Mouse (Mus musculus) left cerebral cortex, postnatal 25 days (tissue): ENCODE results near the gene Ankrd63. TPM values are rescaled to one million over a fixed set of nuclear protein-coding genes. Genes with fewer than 3 reads are reported as not detected.
A peak's percentile ranks its signal among the peaks of the same experiment; 100 is the strongest.

Experiments used
- DNase-seq, 2 experiments: peaks; one replicate each; pipeline ENCODE4 v3.0.0; 2022; ENCODE audit warnings: low spot score in 2 of 2, mixed read lengths in 1 of 2
- intact Hi-C: fragments of 180-260 bp; cut with DNase I; formaldehyde crosslinking; loops from one replicate; pipeline ENCODE4 v1.15.1; 2025
- total RNA-seq, 2 experiments: library from RNA; stranded (reverse); gene quantifications; 2 replicates each; pipeline ENCODE4 v1.2.3; 2021

The Ankrd63 gene
- total RNA-seq, 2 experiments from 2014 or later: 22.4 to 34.4 TPM

DNA sequence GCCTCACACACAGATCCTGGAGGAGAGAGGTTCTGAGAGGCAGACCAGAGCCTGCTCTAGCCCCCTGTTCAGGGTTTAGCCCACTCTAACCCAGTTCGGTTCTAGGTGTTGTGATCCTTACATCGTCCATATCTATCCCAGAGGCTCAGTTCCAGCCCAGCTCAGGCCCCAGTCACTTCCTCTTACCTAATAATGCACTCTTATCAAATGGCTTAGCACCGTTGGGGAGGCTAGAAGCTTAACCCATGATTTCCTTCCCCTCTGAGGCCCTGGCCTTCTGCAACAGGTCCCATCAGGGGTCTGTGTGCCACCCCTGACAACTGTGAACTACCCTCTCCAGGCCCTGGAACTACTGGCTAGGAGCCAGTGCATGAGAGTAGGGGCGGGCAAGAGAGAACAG lies 25.4 kb upstream of the Ankrd63 start:
- intact Hi-C loops: no loop called here
- DNase-seq: no peak

DNA sequence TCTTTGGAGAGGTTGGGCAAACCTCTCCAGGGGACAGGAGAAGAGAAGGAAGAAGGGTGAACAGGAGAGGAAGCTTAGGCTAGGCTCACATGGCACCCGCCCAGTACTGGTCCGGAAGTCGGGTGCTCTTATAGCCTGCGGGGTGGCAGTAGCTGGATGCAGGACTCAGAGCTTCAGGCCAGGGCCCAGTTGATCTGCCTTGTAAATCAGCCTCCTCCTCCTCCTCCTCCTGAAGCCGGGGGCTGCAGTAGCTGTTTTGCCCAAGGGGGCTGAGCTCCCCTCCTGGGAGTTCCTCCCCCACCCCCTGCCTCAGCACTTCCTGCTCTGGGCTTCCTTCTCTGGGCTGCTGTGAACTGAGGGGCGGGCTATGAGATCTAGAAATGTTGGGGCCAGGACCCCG lies 24.6 kb upstream of the Ankrd63 start, which contains the start of gene Plcb2:
TSS of gene Plcb2 (minus strand) at position 102 of the 400 bp plus-strand sequence.
- intact Hi-C loops: no loop called here
- DNase-seq: no peak

DNA sequence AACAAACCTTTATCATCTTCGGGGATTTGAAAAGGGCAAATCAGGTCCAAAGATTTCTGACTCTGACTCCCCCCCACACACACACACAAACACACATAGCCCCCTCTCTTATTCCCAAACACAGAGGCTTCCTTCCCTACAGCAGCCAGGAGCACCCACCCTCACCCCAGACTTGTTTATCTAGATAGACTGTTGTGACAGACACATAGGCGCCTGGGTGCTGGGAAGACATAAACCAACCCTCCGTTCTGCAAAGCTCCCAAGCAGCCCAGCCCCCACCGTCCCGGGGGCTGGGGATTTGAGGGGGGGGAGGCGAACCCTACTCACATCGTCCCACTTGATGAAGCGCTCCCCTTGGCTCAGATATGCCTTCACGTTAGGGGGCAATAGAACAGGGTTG lies 24.1 kb upstream of the Ankrd63 start:
- no peak for DNase-seq
- intact Hi-C loops: no loop called here

DNA sequence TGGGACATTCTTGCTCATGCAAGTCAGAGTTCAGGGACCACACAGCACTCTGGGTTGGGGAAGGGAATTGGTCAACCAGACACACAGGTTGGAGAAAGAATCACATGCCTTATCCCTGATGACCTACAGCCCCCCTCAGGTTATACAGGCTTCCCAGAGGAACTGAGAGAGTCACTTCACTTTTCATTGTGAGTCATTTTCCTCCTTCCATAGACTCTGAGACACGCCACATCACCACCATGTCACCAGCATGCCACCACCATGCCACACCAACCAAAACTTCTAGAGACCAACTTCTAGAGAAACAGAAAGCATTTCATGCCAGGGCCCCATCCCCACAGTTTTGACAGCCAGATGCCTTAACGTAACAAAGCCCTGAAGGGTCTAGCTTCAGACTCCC lies 23.1 kb upstream of the Ankrd63 start:
- DNase-seq: no peak
- intact Hi-C loops: no loop called here

DNA sequence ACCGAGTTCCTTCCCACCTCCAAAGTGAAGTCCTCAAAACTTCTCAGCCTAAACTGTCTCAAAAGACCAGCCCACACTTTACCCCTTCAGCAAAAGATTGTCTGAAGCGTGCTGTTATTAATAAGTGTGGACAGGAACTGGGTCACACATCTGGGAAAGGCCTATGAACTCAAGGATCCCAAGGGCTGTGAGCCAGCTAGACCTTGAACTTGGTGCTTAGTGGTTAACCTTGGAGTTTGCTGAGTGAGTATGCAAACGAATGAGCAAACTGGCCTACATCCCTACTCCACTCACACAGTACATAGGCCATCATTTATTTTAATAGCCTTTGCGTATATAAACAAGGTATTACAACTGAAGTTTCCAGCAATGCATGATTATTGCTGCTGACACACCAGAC lies 21.7 kb upstream of the Ankrd63 start:
- intact Hi-C loops: no loop called here
- DNase-seq: no peak

DNA sequence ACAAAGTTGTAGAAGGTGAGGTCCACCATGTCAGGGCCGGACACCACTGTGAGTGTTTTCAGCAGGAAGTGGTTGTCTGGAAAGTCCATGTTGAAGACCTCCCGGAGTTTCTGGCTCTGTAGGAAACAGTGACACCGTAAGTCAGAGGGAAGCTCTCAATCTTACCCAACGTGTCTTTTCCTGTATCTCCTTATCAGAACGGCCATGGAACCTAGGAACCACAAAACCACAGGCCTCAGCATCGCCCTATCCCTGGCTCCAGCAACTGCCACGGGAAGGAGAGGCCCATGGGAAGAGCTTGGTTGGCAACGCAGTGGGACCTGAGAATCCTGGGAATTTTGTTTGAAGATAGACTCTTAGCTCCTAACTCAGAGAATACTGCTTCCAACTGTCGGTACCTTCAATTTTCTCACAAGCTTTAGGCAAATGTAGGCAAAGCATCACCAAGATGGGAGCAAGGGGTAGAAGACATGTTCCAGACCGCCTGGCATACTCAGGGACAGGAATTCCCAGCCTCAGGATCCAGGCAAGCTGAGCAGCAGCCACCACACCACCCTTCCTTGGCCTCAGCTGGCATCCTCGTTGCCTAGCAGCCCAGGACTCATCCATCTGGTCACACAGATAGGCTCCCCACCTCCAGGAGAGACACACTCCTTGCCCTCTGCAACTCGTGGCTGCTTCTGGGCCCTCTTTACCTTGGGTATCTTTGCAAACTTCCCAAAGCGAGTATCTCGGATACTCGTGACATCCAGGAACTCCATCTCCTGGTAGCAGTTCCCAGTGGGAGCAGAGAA lies 20.1 kb upstream of the Ankrd63 start:
- intact Hi-C loops: no loop called here
- DNase-seq: no peak

DNA sequence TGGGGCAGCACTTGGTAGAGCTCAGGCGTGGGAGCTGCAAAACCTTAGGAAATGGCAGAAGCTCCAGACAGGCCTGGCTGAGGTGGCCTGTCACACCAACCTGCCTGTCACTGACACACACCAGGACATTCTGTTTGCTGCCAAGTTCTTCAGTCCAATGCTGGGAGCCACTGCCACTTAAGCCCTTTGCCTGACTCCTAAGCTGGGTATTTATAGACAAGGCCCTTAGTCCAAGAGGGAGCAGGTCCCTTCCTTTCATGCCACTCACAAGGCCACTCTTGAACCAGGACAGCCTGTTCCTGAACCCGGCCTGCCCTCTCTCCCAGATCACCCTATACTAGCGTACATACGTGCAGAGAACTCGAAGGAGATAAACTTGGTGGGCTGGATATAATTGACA lies 12.9 kb upstream of the Ankrd63 start:
- intact Hi-C loops: no loop called here
- DNase-seq: no peak

DNA sequence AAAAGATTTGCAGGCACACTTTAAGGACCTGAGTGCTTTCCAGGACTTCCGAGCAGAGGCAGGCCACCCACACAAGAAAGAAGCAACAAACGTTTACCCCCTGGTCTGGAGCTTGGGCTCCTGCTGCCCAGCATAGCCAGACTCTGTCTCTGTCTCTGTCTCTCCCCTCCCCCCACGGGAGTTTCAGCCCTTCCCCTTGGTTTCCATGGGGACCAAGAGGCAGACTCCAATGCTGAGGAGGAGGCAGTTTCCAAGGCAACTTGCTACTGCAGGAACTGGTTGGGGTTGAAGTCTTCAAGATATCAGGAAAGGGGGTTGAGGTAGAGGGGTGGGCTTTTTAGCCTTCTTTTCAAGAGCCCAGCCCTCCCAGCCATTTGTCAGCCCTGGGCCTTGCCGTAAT lies 10.5 kb upstream of the Ankrd63 start:
- peak; percentile 77 to 91 for DNase-seq
- intact Hi-C loops: no loop called here

DNA sequence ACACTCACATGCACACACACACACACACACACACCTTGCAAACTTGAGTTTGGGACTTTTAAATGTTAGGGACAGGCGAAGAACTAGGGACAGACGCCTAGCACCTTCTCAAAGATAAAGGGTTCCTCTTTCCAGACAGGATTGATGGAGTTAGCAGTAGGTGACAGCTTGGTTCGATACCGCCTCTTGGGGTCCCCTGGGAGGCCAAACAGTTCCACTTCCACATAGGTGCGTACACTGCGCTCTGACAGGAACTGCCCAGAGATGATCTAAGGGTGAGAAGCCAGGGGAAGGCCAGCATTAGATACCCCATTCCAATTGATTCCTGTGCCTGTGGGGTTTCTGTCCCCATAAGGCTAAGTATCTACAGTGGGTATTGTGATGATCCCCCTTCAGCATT lies 9.9 kb upstream of the Ankrd63 start:
- intact Hi-C loops: no loop called here
- DNase-seq: no peak

DNA sequence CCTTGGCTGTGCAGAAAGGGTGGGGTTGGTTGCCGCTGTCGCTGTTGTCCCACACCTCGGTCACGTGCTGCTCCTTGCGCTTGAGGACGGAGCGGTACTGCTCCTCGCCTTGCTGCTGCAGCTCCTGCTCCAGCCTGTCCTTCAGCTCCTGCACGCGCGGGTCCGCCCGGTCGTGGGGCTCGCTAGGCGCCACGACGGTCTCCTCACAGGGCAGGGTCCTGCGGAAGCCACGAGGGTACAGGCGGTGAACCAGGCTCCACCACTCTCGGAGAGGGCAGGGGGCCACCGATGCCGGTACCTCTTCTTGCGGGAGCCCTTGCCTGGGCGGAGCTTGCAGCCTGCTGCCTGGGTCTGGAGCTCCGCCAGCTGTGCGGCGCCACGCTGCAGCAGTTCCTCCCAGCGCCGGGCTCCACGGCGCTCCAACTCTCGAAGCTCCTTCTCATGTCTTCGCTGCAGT lies 7.3 kb upstream of the Ankrd63 start:
- intact Hi-C loops: no loop called here
- peak; percentile 58 to 63 for DNase-seq

DNA sequence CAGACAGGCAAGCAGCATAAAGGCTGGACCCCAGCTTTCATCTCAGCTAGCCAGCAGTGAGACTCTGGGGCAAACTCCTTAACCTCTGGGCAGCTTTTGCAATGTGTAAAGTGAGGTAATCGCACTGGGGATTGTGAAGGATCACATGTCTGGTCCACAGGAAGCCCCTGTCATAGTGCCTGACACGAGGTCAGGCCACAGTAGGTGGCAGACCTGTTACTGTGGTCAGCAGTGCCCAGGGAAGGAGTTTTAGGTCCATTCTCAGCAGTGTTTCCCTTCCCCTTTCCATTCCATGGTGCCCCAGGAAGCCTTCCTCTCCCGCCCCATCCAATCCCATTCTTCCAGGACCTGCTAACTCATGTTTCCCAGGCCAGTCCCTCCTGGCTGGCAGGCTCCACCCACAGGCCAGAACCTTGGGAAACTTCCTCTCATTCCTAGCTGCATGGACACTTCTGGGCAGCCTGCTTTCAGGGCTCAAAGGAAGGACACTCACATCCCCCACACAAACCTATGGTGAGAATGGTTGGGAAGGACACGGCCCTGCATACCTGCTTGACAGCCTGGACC lies 6.0 kb upstream of the Ankrd63 start:
- DNase-seq: no peak
- intact Hi-C loops: no loop called here

DNA sequence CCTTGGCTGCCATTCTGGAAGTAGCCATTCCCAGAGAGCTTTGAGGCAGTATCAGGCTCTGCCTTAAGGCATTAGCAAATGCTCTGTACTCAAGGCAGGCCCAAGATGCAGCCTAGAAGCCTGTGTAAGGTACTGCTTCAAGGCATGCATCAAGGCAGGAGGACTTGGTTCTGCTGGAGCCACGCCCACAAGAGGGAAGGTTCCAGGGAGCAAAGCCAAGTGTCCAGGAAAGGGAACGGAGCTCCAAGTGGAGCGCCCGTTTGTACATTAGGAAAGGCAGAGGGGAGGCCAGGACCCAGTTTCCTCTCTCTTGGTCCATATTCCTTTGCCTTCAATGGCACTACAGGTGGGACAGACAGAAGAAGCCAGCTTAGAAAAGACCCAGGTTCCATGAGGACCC lies 4.7 kb upstream of the Ankrd63 start:
- intact Hi-C loops: no loop called here
- DNase-seq: no peak

DNA sequence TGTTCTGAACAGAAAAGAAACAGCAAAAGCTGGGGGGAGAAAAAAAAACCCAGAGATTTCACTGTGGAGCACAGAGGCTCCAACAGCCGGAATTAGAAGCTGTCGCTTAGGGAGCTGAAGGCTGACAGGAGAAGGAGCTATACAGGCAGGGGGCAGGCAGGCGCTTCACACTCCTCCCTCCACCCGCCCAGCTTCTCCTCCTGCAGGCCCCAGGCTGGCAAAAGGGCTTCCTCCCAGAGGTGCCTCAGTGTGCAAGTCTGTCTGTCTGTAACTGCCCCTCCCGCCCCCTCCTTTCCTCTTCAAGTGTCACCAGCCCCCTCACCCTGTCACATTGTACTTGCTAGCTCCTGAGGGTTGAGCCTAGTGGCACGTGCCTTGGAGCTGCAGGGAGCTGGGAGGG lies 2.7 kb upstream of the Ankrd63 start:
- DNase-seq: peak in 1 of 2 experiments; percentile 68
- intact Hi-C loops: no loop called here

DNA sequence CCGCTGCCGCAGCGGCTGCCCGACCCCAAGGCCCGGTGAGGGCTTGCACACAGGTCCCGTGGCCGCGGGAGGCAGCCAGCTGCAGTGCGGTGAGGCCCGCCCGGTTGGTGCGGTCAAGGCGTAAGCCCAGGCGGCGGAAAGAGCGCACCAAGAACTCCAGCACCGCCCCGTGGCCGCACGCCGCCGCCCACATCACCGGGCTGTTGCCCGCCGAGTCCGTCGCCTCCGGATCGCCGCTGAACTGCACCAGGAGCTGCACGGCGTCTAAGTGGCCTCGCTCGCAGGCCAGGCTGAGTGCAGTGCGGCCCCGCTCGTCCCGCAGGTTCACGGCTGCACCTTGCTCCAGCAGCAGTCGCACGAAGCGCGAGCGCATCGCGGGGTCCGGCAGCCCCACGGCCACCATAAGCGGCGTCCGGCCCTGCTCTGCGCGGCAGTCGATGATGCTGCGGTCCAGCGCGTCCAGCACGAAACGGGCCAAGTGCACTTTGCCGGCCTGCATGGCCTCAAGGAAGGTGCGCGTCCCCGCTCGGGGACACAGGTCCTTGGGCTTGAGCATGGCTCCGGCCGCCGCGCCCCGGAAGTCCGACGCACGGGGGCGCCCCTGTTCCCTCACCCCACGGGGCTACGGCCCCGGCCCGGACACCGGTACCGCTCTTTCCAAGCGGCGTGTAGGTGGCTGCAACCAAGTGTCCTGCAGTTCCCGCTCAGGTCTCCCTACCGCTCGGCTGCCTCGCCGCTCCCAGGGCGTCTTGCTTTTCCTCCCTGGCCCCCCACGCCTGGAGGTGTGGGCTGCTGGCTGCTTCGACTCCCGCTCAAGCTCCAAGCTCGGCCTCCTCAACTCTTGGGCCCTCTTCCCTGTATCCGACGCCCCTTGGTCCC lies 641 bp downstream of the Ankrd63 start:
- no peak for DNase-seq
- intact Hi-C loops: loop anchor here (1.0 to 5.0 kb wide), 2 partner anchors 27 to 44 kb away; partner anchors contain the start of gene Inafm2

DNA sequence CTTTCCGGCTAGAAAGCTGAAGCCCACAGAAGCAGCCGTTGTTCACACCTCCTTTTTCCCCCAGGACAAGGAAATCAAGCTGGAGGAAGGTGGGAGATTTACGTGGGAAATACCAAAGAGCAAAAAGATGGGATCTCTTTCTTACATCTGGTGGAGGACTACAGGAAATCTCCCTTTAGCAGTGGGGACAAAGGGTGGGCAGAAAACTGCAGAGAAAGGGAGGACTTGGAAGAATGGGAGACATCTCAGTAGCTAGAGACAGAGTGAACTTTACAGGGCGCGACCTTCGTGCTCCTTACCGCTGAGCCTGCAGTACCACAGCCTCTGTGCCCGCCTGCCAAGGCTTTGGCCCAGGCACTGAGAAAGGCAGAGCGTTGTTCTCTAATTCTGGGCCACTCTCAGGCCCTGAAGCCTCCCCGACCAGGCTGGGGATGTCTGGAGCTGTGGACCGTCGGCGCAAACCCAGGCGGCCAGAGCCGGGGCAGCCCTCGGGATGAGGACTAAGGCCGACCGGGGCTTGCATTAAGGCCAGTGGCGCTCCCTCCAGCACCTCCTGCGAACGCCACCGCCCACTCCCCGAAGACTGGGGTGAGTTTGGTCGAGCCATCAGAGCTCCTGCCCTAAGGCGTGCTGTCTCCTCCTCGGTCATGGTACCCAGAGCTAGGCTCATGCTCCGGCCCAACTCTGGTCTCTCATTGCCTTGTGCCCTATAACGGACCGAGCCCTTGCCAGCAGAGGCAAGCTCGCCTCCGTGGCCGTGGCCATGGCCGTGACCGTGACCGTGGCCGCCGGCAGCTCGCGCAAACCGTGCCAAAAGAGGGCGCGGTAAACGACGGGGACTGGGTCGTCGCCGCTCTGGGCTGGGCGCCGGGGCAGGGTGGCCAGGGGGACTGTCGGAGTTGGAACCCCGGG lies 1.5 kb downstream of the Ankrd63 start:
- no peak for DNase-seq
- intact Hi-C loops: loop anchor here (1.0 to 5.0 kb wide), 3 partner anchors 28 to 181 kb away; partner anchors contain the start of gene Inafm2

DNA sequence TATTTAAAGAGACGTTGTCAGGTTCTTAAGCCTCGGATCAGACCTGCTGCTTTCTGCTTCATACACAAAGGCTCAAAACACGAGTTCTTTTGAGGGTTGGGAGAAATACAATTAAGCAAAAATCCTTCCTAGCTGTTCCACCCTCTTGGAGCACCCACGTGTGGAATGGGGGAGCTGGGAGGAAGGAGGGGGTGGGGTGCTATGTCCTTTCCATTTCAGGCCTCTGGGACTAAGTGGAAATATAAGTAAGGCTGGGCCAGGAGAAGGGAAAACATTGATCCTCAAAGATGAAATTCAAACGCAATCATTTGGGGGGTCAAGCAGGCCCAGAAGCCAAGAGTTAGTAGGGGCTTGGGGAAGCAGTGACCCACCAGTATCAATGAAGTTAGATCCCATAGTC lies 2.6 kb downstream of the Ankrd63 start:
- peak in 1 of 2 experiments; percentile 40 for DNase-seq

DNA sequence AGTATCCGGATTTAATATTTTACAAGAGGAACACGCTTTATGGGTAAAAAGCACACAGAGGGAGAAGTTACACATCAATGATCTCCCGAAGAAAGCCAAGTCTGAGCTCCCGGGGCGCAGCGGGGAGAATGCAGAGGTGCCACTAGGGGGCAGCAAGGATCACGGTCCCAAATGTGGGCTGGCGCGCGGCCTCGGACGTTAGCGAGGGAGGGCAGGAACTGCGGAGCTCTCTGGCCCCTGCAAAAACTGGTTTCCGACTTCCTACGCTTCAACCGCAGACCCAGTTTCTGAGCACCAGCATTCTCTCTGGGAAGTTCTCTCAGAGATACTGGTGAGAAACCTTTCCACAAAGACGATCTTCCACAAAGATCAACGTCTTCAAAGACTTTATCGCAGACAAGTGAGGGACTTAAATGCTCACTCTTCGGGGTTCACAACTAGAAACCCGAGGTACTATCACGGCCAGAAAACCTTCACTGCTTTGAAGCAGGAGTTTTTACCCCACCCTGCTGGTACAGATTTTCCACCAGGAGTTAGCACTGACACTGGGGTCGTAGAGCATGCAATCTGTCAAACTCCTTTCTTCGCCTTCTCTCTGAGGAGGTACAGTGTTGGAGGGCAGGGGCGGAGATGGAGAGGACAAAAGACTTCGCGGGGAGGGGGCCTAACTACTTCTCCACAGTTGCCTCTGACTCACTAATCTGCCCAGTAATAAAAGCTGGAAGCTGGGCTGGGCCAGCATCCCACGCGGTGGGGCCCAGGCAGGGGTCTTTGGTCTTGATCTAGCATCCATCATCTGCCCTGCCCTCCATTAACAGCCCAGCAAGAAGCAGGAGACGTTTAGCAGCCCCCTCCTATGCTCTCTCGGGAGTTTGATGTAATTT lies 3.3 kb downstream of the Ankrd63 start:
- DNase-seq: peak; percentile 72 to 74
- intact Hi-C loops: loop anchor here (2.0 to 5.0 kb wide), 2 partner anchors 47 to 182 kb away; partner anchors contain the start of gene Inafm2

More for the DNA sequence above, 2.6 kb downstream of the Ankrd63 start:
- intact Hi-C loops: loop anchor here (2.0 to 5.0 kb wide), 2 partner anchors 46 to 182 kb away; partner anchors contain the start of gene Inafm2

DNA sequence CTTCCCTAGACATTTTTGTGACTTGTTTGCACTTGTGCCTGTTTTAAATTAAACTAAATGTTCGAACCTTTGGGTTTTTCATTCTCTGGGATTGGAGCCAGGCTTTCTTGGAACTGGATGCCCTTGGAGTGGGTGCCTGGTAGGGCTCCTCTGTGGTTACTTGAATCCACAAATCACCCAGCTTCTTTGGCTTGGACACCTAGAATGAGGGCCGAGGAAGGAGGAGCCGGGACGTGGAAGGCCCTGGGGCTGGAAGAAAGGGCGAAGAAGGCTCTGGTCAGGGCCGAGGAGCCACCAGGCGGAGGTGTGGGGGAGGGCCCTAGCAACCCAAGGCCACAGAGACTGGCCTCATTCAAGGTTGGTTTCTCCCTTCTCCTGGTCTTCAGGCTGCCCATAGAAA lies 5.8 kb downstream of the Ankrd63 start:
- DNase-seq: no peak
- intact Hi-C loops: loop anchor here (2.0 kb wide), 1 partner anchor 433 kb away; no protein-coding TSS in a partner anchor
